Mouse (Mus musculus): ENCODE measurements at regions not wholly inside any gene's neighbourhood (a gene's known extent, or its start where the extent isn't known, plus 50 kb on each side); places are given as distances from the start of the nearest gene placed in this dataset.

DNA sequence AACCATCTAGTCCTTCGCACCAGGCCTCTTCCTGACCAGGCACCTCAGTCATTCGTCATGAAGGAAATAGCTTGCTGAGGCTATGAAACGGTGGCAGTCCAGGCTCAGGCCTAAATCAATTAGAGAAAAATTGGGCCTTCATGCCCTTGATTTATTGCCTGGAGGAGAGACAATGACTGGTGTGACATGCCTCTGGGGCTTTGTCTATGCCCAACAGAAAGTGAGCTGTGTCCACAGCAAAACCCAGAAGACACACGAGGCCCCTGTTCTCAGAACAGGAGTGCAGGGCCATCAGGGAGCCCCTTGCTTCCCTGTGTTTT, 922.9 kb upstream of the Car8 start:
- no peak for ATAC-seq
- DNase-seq (ENCODE audit: low spot score): no peak
- no peak overlapping the region for H3K9ac ChIP-seq (ENCODE audit: low read length)

DNA sequence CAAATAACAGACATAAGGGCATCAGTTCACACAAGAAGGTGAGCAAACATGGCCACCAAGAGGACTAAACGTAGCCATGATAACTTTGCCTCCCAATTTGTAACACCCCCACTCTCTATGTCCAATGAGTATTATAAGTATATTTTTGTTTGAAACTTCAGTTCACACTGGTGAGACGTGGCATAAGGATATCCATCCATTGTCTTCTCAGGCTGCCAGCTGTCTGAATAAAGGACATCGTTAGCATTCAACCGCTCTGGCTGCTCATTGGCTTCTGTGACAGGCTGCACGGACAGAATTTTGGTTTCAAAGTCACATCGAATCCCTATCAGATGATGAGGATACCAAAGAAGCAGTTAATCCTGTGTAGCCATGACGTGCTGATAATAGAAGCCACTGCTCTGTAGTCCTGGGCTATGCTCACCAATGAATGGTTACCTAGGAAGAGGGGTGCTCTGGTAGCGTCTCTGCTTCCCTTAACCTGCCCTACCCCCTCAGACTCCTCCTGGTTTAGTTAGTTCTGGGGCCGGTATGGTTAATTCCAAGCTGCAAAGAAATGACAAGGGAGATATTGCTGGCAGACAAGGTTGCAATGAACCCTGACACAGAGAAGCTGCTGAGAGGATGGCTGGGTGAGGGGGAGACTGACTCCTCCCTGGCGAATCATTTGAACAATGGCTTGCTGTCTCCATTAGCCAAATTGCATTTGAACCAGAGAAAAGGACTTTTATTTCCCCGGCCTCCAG, 922.4 kb upstream of the Car8 start:
- no peak overlapping the region for H3K4me2 ChIP-seq (ENCODE audit: low read length)
- no peak for DNase-seq (ENCODE audit: low spot score)
- 39% methylated on average over 11 of the region's 11 CpGs for WGBS

More for the DNA sequence above, 922.9 kb upstream of the Car8 start:
- Histone ChIP-seq H3K27ac (ENCODE audit: low read depth, low read length) (no peak overlapping the region), H3K36me3 (ENCODE audit: control insufficient read depth, insufficient read depth, low read length) (no peaks in the 10 kb centered on the region), H3K27me3 (replicated peaks; ENCODE audit: control insufficient read depth, insufficient read depth, low read length) (no peaks in the 10 kb centered on the region), H3K9me3 (replicated peaks; ENCODE audit: control insufficient read depth, low read length) (no peaks in the 10 kb centered on the region), H3K4me3 (ENCODE audit: low read depth, low read length) (no peak overlapping the region), H3K4me2 (ENCODE audit: low read length) (no peak overlapping the region), H3K4me1 (ENCODE audit: control insufficient read depth, insufficient read depth, low read length) (no peaks in the 10 kb centered on the region)
- WGBS: 56% methylated on average over 4 of the region's 4 CpGs

DNA sequence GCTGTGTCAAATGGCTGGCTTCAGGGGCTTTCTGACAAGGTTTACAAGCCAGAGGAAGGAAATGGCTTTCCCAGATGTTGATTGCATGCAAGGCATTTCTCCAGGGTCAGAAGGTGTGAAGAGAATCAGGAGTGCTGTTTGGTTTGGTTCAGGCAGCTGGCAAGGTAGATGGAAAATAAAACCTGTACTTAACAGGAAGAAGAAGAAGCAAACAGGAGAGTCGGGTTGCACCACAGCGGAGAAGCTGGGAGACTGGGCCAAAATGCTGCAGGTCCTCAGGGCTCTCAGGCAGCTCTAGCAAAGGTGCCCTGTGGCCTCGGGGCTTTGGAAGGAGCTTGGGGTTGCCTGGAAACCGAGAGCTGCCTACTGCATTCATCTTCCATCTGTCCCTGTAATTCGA, 908.9 kb upstream of the Car8 start:
- DNase-seq (ENCODE audit: low spot score) (peak; percentile 37), ATAC-seq (no peak)
- no peak overlapping the region for H3K4me3 ChIP-seq (ENCODE audit: low read depth, low read length)
- no peak overlapping the region for H3K9ac ChIP-seq (ENCODE audit: low read length)
- 50% methylated on average over 5 of the region's 5 CpGs for WGBS
- H3K27me3 ChIP-seq (replicated peaks; ENCODE audit: control insufficient read depth, insufficient read depth, low read length): no peaks in the 10 kb centered on the region
- H3K4me2 ChIP-seq (ENCODE audit: low read length): no peak overlapping the region
- no peaks in the 10 kb centered on the region for H3K9me3 ChIP-seq (replicated peaks; ENCODE audit: control insufficient read depth, low read length)
- H3K27ac ChIP-seq (ENCODE audit: low read depth, low read length): no peak overlapping the region
- H3K36me3 ChIP-seq (ENCODE audit: control insufficient read depth, insufficient read depth, low read length): no peaks in the 10 kb centered on the region
- H3K4me1 ChIP-seq (ENCODE audit: control insufficient read depth, insufficient read depth, low read length): 0 out of 2 replicates have a peak, but pooled peaks cover 3% of the 10 kb centered on the region

More for the DNA sequence above, 922.4 kb upstream of the Car8 start:
- Histone ChIP-seq H3K27me3 (replicated peaks; ENCODE audit: control insufficient read depth, insufficient read depth, low read length) (no peaks in the 10 kb centered on the region), H3K4me1 (ENCODE audit: control insufficient read depth, insufficient read depth, low read length) (no peaks in the 10 kb centered on the region), H3K4me3 (ENCODE audit: low read depth, low read length) (no peak overlapping the region), H3K36me3 (ENCODE audit: control insufficient read depth, insufficient read depth, low read length) (no peaks in the 10 kb centered on the region), H3K27ac (ENCODE audit: low read depth, low read length) (no peak overlapping the region), H3K9ac (ENCODE audit: low read length) (no peak overlapping the region), H3K9me3 (replicated peaks; ENCODE audit: control insufficient read depth, low read length) (no peaks in the 10 kb centered on the region)
- ATAC-seq: no peak

DNA sequence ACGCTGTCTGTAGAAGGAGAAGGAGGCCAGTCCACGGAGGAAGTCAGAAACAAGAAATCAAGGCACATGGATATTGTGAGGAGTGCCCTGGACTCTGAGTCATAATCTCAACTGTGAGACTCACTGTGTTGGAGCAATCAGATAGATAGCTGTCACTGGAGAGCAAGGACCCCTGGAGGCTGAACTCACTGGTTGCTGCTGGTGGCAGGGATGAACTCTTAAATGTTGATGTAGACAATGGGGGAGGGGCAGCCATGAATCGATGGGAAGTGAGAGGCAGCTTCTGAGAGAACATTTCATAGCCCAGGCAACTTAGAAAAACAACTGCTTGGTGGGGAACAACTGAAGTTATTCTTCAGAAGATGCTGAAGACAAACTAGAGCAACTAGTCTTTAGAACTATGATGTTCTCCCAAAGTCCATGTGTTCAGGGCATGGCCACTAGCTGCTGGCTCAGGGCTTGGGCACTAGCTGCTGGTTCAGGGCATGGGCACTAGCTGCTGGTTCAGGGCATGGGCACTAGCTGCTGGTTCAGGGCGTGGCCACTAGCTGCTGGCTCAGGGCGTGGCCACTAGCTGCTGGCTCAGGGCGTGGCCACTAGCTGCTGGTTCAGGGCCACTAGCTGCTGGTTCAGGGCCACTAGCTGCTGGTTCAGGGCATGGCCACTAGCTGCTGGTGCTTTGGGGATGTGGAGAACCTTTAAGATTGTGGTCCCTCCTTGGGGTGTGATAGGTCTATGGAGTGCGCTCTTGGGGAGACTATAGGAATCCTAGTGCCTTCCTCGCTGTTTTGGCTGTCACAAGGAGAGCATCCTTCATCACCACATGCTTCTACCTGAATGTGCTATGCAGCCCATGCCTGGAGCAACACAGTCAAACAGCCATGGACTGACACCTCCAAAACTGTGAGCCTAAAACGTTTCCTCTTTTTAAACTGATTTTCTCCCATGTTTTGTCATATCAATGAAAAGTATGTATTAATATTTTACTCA, 905.7 kb upstream of the Car8 start:
- no peak overlapping the region for H3K4me3 ChIP-seq (ENCODE audit: low read depth, low read length)
- 0 out of 2 replicates have a peak, but pooled peaks cover 3% of the 10 kb centered on the region for H3K4me1 ChIP-seq (ENCODE audit: control insufficient read depth, insufficient read depth, low read length)
- DNase-seq (ENCODE audit: low spot score): no peak
- H3K36me3 ChIP-seq (ENCODE audit: control insufficient read depth, insufficient read depth, low read length): no peaks in the 10 kb centered on the region
- H3K9ac ChIP-seq (ENCODE audit: low read length): no peak overlapping the region
- no peaks in the 10 kb centered on the region for H3K9me3 ChIP-seq (replicated peaks; ENCODE audit: control insufficient read depth, low read length)
- no peak overlapping the region for H3K4me2 ChIP-seq (ENCODE audit: low read length)
- H3K27me3 ChIP-seq (replicated peaks; ENCODE audit: control insufficient read depth, insufficient read depth, low read length): no peaks in the 10 kb centered on the region
- ATAC-seq: no peak
- H3K27ac ChIP-seq (ENCODE audit: low read depth, low read length): no peak overlapping the region
- 88% methylated on average over 9 of the region's 9 CpGs for WGBS

DNA sequence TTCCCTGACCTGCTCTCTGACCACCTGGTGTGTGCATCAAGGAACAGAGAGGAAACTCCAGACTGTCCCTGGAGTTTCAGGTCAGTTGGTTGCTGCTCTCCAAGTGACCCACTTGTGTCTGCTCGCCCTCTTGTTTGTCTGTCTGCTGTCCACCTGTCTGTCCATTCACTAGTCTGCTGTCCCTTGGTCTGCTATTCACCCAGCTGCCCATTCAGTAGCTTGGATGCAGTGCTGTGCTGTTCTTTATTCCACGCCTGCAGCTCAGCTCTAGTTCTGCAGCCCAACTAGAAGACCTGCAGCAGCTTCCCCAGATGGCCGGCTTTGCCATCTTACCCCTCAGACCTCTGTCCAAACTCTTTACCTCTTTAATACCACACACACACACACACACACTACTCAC, 904.2 kb upstream of the Car8 start:
- ATAC-seq (no peak), DNase-seq (ENCODE audit: low spot score) (no peak)
- Histone ChIP-seq H3K27ac (ENCODE audit: low read depth, low read length) (no peak overlapping the region), H3K4me2 (ENCODE audit: low read length) (no peak overlapping the region), H3K4me3 (ENCODE audit: low read depth, low read length) (no peak overlapping the region), H3K4me1 (ENCODE audit: control insufficient read depth, insufficient read depth, low read length) (0 out of 2 replicates have a peak, but pooled peaks cover 3% of the 10 kb centered on the region), H3K36me3 (ENCODE audit: control insufficient read depth, insufficient read depth, low read length) (no peaks in the 10 kb centered on the region), H3K9ac (ENCODE audit: low read length) (no peak overlapping the region), H3K9me3 (replicated peaks; ENCODE audit: control insufficient read depth, low read length) (no peaks in the 10 kb centered on the region), H3K27me3 (replicated peaks; ENCODE audit: control insufficient read depth, insufficient read depth, low read length) (no peaks in the 10 kb centered on the region)
- 89% methylated on average over 3 of the region's 3 CpGs for WGBS

DNA sequence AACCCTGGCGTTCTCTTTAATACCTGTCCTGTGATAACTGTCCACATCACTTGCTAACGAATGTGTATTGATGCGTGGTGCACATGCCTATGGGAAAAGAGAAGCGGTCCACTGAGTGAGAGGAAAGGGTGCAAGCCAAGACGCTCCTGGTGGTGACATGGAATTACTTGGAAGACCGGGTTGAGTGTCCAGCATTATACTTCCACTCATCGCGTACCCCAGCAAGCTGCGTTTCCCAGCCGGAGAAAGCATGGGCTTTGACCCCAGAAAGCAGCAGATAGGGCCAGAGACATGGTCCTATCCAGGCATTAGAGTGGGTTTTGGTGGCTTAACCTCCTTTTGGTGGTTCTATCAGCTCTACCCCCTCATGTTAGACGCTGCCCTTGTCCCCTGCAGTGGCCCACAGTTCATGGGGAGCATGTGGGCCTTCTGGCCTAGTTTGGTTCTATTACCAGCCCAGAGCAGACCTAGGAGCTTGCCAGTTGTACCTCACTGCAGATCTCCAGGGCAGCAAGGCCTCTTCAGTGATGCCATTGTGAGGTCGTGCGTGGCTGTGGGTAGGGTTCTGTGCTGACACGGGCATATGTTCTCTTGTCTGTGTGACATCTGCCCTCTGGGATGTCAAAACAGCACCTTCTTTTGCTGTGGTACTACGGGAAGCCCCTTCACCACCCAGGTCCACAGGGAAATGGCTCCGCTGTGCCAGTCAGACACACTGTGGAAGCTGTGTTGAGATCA, 903.3 kb upstream of the Car8 start:
- no peaks in the 10 kb centered on the region for H3K36me3 ChIP-seq (ENCODE audit: control insufficient read depth, insufficient read depth, low read length)
- H3K4me3 ChIP-seq (ENCODE audit: low read depth, low read length): no peak overlapping the region
- no peaks in the 10 kb centered on the region for H3K27me3 ChIP-seq (replicated peaks; ENCODE audit: control insufficient read depth, insufficient read depth, low read length)
- no peak overlapping the region for H3K4me2 ChIP-seq (ENCODE audit: low read length)
- H3K9ac ChIP-seq (ENCODE audit: low read length): no peak overlapping the region
- DNase-seq (ENCODE audit: low spot score): no peak
- H3K9me3 ChIP-seq (replicated peaks; ENCODE audit: control insufficient read depth, low read length): no peaks in the 10 kb centered on the region
- no peaks in the 10 kb centered on the region for H3K4me1 ChIP-seq (ENCODE audit: control insufficient read depth, insufficient read depth, low read length)
- 93% methylated on average over 16 of the region's 16 CpGs for WGBS
- ATAC-seq: no peak
- no peak overlapping the region for H3K27ac ChIP-seq (ENCODE audit: low read depth, low read length)

DNA sequence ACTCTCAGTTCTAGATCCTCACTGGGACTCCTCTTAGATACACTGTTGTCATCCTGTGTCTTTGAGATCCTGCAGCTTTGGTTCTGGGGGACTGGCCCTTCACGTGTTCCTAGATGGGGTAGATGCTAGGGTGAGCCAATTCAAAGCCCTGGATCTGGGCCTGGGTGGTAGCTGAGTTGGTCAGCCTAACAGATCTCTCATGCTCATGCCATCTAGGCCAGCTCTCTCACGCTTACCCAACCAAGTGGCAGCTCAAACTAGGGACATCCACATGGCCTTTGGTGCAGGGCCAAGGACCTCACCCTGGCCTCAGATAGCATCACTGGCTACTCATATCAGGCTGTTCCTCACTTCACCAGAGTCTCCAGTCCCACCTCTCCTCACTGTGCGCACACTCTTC, 901.9 kb upstream of the Car8 start:
- no peak for ATAC-seq
- 90% methylated on average over 3 of the region's 3 CpGs for WGBS
- no peak overlapping the region for H3K27ac ChIP-seq (ENCODE audit: low read depth, low read length)
- H3K9ac ChIP-seq (ENCODE audit: low read length): no peak overlapping the region
- no peaks in the 10 kb centered on the region for H3K36me3 ChIP-seq (ENCODE audit: control insufficient read depth, insufficient read depth, low read length)
- H3K4me3 ChIP-seq (ENCODE audit: low read depth, low read length): no peak overlapping the region
- peaks cover 6% of the 10 kb centered on the region; the same call in 1 of the 2 replicates for H3K4me1 ChIP-seq (ENCODE audit: control insufficient read depth, insufficient read depth, low read length)
- DNase-seq (ENCODE audit: low spot score): no peak
- no peaks in the 10 kb centered on the region for H3K27me3 ChIP-seq (replicated peaks; ENCODE audit: control insufficient read depth, insufficient read depth, low read length)
- no peak overlapping the region for H3K4me2 ChIP-seq (ENCODE audit: low read length)
- no peaks in the 10 kb centered on the region for H3K9me3 ChIP-seq (replicated peaks; ENCODE audit: control insufficient read depth, low read length)

DNA sequence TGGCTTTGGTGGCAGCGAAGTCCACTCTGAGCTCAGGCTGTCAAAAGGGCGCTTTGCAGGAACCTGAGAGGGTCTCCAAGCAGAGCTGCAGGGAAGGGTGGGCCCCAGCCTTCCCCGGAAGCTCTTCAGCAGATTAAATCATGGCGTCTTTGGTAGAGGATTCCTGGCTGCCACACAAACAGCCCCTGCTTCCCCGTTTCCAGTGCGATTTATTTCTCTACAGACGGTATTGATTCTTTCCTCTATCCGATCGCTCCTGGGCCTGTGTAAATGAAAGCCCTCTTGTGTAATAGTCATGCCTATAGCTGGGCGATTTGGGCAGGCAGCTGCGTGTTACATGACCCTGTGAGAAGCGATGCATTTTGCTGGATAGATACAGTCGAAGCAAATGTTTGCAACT, 897.8 kb upstream of the Car8 start:
- peak overlapping the region; percentile 62; the same call in 1 of the 2 replicates for H3K9ac ChIP-seq (ENCODE audit: low read length)
- 66% methylated on average over 13 of the region's 13 CpGs for WGBS
- H3K4me1 ChIP-seq (ENCODE audit: control insufficient read depth, insufficient read depth, low read length): peaks cover 6% of the 10 kb centered on the region; the same call in 1 of the 2 replicates
- H3K4me3 ChIP-seq (ENCODE audit: low read depth, low read length): no peak overlapping the region
- no peaks in the 10 kb centered on the region for H3K27me3 ChIP-seq (replicated peaks; ENCODE audit: control insufficient read depth, insufficient read depth, low read length)
- H3K4me2 ChIP-seq (ENCODE audit: low read length): peak overlapping the region; percentile 63
- no peaks in the 10 kb centered on the region for H3K9me3 ChIP-seq (replicated peaks; ENCODE audit: control insufficient read depth, low read length)
- peak overlapping the region; percentile 59; the same call in 1 of the 2 replicates for H3K27ac ChIP-seq (ENCODE audit: low read depth, low read length)
- H3K36me3 ChIP-seq (ENCODE audit: control insufficient read depth, insufficient read depth, low read length): no peaks in the 10 kb centered on the region
- DNase-seq (ENCODE audit: low spot score) (peak; percentile 31), ATAC-seq (peak; percentile 21; the same call in 1 of the 2 replicates)
